Mouse (Mus musculus) hindbrain, embryonic 16.5 days (tissue): ENCODE results near the gene Gnb4. TPM values are rescaled to one million over a fixed set of nuclear protein-coding genes. Genes with fewer than 3 reads are reported as not detected.

ENCODE experiments used
- ATAC-seq: fragments of 200-750 bp; cut with Nextera tagmentation; 2 replicates; pipeline ENCODE4 v1.8.0; 2017; ENCODE audit warnings: moderate TSS enrichment, moderate library complexity
- H3K27ac ChIP-seq: fragments of 300-500 bp; sonication (generic); 2 replicates; pipeline ENCODE4 v1.5.1; 2014; ENCODE audit warnings: low read depth, mild to moderate bottlenecking, control low read depth, low read length, moderate library complexity
- H3K27me3 ChIP-seq: fragments of 300-500 bp; sonication (generic); replicated peaks from 2 replicates; pipeline ENCODE4 v1.6.1; 2014; ENCODE audit warnings: low read length; ENCODE audit not compliant: control insufficient read depth, insufficient read depth
- H3K36me3 ChIP-seq: fragments of 300-500 bp; sonication (generic); 2 replicates; pipeline ENCODE4 v1.6.1; 2014; ENCODE audit warnings: mild to moderate bottlenecking, low read length, moderate library complexity, mixed read lengths; ENCODE audit not compliant: control insufficient read depth, insufficient read depth
- H3K4me1 ChIP-seq: fragments of 300-500 bp; sonication (generic); 2 replicates; pipeline ENCODE4 v1.6.1; 2014; ENCODE audit warnings: low read depth, low read length; ENCODE audit not compliant: control insufficient read depth, insufficient read depth
- H3K4me2 ChIP-seq: fragments of 300-500 bp; sonication (generic); 2 replicates; pipeline ENCODE4 v1.6.1; 2014; ENCODE audit warnings: mild to moderate bottlenecking, low read length, control low read depth, moderate library complexity
- H3K4me3 ChIP-seq: fragments of 300-500 bp; sonication (generic); 2 replicates; pipeline ENCODE4 v1.5.1; 2014; ENCODE audit warnings: mild to moderate bottlenecking, low read length, control low read depth, moderate library complexity
- H3K9ac ChIP-seq: fragments of 300-500 bp; sonication (generic); 2 replicates; pipeline ENCODE4 v1.6.1; 2014; ENCODE audit warnings: low read depth, mild to moderate bottlenecking, control low read depth, low read length, moderate library complexity
- H3K9me3 ChIP-seq: fragments of 300-500 bp; sonication (generic); 2 replicates; pipeline ENCODE4 v1.6.1; 2014; ENCODE audit warnings: mild to moderate bottlenecking, low read length, moderate library complexity; ENCODE audit not compliant: control insufficient read depth
- WGBS: fragments of 180-500 bp; shearing (Covaris S2); extraction: QIAGEN DNeasy Blood & Tissue Kit; methylation state at CpG from one replicate; pipeline ENCODE4 v1.1.7; 2014; 5-methylcytosine and 5-hydroxymethylcytosine counted together
- polyA plus RNA-seq: library from polyadenylated mRNA; unstranded; fragments of >200 nt; fragmentation: Nextera tagmentation; extraction: Ambion mirVana; gene quantifications from 2 replicates; pipeline ENCODE4 v1.2.1, GENCODE M21; 2015

Gnb4 gene
- polyA plus RNA-seq, 1 experiment from 2014 or later: 118 TPM

GRCm38 (mm10) chr3:32621658-32622057, 5.3 kb upstream of the Gnb4 start:
- H3K9ac ChIP-seq: no peak overlapping the region
- H3K4me3 ChIP-seq: no peak overlapping the region
- WGBS: 95% methylated on average over 1 of the region's 1 CpGs
- no peak for ATAC-seq
- no peaks in the 10 kb centered on the region for H3K36me3 ChIP-seq
- H3K4me2 ChIP-seq: no peak overlapping the region
- no peak overlapping the region for H3K27ac ChIP-seq
- H3K4me1 ChIP-seq: no peaks in the 10 kb centered on the region
- H3K9me3 ChIP-seq: no peaks in the 10 kb centered on the region
- no peaks in the 10 kb centered on the region for H3K27me3 ChIP-seq

GRCm38 (mm10) chr3:32617053-32617642, 763 bp upstream of the Gnb4 start:
- H3K27ac ChIP-seq: peak overlapping the region; percentile 78
- H3K4me1 ChIP-seq: peaks cover 9% of the 10 kb centered on the region
- H3K36me3 ChIP-seq: no peaks in the 10 kb centered on the region
- H3K27me3 ChIP-seq: no peaks in the 10 kb centered on the region
- WGBS: 15% methylated on average over 16 of the region's 16 CpGs
- H3K4me3 ChIP-seq: peak overlapping the region; percentile 75
- no peak for ATAC-seq
- H3K9me3 ChIP-seq: no peaks in the 10 kb centered on the region
- H3K4me2 ChIP-seq: peak overlapping the region; percentile 60
- H3K9ac ChIP-seq: peak overlapping the region; percentile 85

- peak overlapping the region; percentile 85 for H3K9ac ChIP-seq
- no peak for ATAC-seq
- H3K36me3 ChIP-seq: no peaks in the 10 kb centered on the region
- H3K4me3 ChIP-seq: peak overlapping the region; percentile 75
- H3K4me2 ChIP-seq: peak overlapping the region; percentile 60
- no peaks in the 10 kb centered on the region for H3K9me3 ChIP-seq
- peak overlapping the region; percentile 78 for H3K27ac ChIP-seq
- H3K4me1 ChIP-seq: peaks cover 9% of the 10 kb centered on the region
- WGBS: 22% methylated on average over 5 of the region's 14 CpGs
- no peaks in the 10 kb centered on the region for H3K27me3 ChIP-seq
Measured at GRCm38 (mm10) chr3:32616006-32616330, 417 bp downstream of the Gnb4 start.

- 72% methylated on average over 5 of the region's 5 CpGs for WGBS
- Histone ChIP-seq H3K27ac (no peak overlapping the region), H3K4me1 (peaks cover 9% of the 10 kb centered on the region), H3K4me2 (peak overlapping the region; percentile 60), H3K36me3 (no peaks in the 10 kb centered on the region), H3K27me3 (no peaks in the 10 kb centered on the region), H3K9me3 (no peaks in the 10 kb centered on the region), H3K4me3 (peak overlapping the region; percentile 75), H3K9ac (no peak overlapping the region; the same call in 1 of the 2 replicates)
- no peak for ATAC-seq
Measured at GRCm38 (mm10) chr3:32615376-32615775, 1.0 kb downstream of the Gnb4 start.

- Histone ChIP-seq H3K9me3 (no peaks in the 10 kb centered on the region), H3K9ac (no peak overlapping the region), H3K36me3 (no peaks in the 10 kb centered on the region), H3K4me3 (no peak overlapping the region), H3K4me1 (peaks cover 9% of the 10 kb centered on the region), H3K27me3 (no peaks in the 10 kb centered on the region), H3K27ac (no peak overlapping the region), H3K4me2 (peak overlapping the region; percentile 24; the same call in 1 of the 2 replicates)
- 77% methylated on average over 2 of the region's 2 CpGs for whole genome bisulfite sequencing
- no peak for ATAC-seq
Measured at GRCm38 (mm10) chr3:32614786-32615185, 1.6 kb downstream of the Gnb4 start.

GRCm38 (mm10) chr3:32611606-32612170, 4.7 kb downstream of the Gnb4 start:
- 70% methylated on average over 11 of the region's 11 CpGs for WGBS
- no peak for ATAC-seq

GRCm38 (mm10) chr3:32610560-32610959, 5.8 kb downstream of the Gnb4 start:
- no peak overlapping the region for H3K9ac ChIP-seq
- H3K9me3 ChIP-seq: no peaks in the 10 kb centered on the region
- peaks cover 7% of the 10 kb centered on the region for H3K4me1 ChIP-seq
- H3K27me3 ChIP-seq: no peaks in the 10 kb centered on the region
- H3K4me2 ChIP-seq: 0 out of 2 replicates have a peak overlapping the region, but pooled peaks have one; percentile 12
- H3K4me3 ChIP-seq: no peak overlapping the region
- 0 out of 2 replicates have a peak overlapping the region, but pooled peaks have one; percentile 29 for H3K27ac ChIP-seq
- no peaks in the 10 kb centered on the region for H3K36me3 ChIP-seq
- WGBS: 27% methylated on average over 7 of the region's 7 CpGs
- ATAC-seq: peak; percentile 78

More at GRCm38 (mm10) chr3:32611606-32612170, 4.7 kb downstream of the Gnb4 start:
- no peaks in the 10 kb centered on the region for H3K27me3 ChIP-seq
- H3K9me3 ChIP-seq: no peaks in the 10 kb centered on the region
- H3K27ac ChIP-seq: no peak overlapping the region
- no peak overlapping the region for H3K9ac ChIP-seq
- no peaks in the 10 kb centered on the region for H3K36me3 ChIP-seq
- no peak overlapping the region for H3K4me2 ChIP-seq
- peaks cover 9% of the 10 kb centered on the region for H3K4me1 ChIP-seq
- no peak overlapping the region for H3K4me3 ChIP-seq

GRCm38 (mm10) chr3:32609233-32609632, 7.2 kb downstream of the Gnb4 start:
- no peak overlapping the region for H3K4me3 ChIP-seq
- 0 out of 2 replicates have a peak, but pooled peaks have one; percentile 57 for ATAC-seq
- 97% methylated on average over 4 of the region's 4 CpGs for WGBS
- no peak overlapping the region for H3K9ac ChIP-seq
- no peaks in the 10 kb centered on the region for H3K36me3 ChIP-seq
- H3K4me1 ChIP-seq: peaks cover 2% of the 10 kb centered on the region; the same call in 1 of the 2 replicates
- H3K9me3 ChIP-seq: no peaks in the 10 kb centered on the region
- H3K27ac ChIP-seq: no peak overlapping the region
- no peaks in the 10 kb centered on the region for H3K27me3 ChIP-seq
- H3K4me2 ChIP-seq: no peak overlapping the region

GRCm38 (mm10) chr3:32601055-32601454, 15.3 kb downstream of the Gnb4 start:
- H3K4me2 ChIP-seq: no peak overlapping the region
- H3K4me3 ChIP-seq: no peak overlapping the region
- WGBS: 95% methylated on average over 10 of the region's 10 CpGs
- H3K9ac ChIP-seq: no peak overlapping the region
- H3K36me3 ChIP-seq: no peaks in the 10 kb centered on the region
- no peak for ATAC-seq
- no peaks in the 10 kb centered on the region for H3K9me3 ChIP-seq
- H3K27ac ChIP-seq: no peak overlapping the region
- no peaks in the 10 kb centered on the region for H3K27me3 ChIP-seq
- H3K4me1 ChIP-seq: no peaks in the 10 kb centered on the region
